Mouse (Mus musculus): ENCODE data around the gene Srd5a1.
"Not testable (repeated sequence)": the region's sequence is repeated elsewhere in the genome, so short reads cannot be mapped to it uniquely, and the experiment has no call there.

Srd5a1 gene

GRCm38 (mm10) chr13:69623843-69624242 lies 12.6 kb upstream of the Srd5a1 start:
- DNase-seq, result no peak

DNA sequence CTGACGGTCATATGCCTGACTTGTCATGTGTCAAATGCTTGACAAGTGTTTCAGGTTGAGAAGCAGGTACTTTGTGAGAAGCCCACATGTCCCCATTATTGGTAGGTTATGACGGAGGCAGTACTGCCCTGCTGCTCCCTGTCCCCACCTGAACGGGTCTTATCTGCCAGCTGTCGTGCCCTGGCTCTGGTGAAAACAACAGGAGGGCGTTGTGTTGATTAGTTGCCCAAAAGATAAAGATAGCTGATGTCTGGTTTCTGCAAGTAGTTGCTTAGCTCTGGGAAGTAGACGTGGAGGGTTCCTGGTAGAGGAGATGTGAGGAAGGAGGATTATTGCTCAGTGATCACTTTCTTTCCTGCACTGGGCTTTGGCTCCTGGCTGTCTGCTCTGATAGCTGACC lies 5.5 kb upstream of the Srd5a1 start:
- DNase-seq, result no peak

- no peak for DNase-seq
These were observed 918 bp upstream of the Srd5a1 start for GRCm38 (mm10) chr13:69612175-69612544.

- DNase-seq, result peak; percentile 70
These were observed 368 bp downstream of the Srd5a1 start for GRCm38 (mm10) chr13:69610751-69611397.

DNA sequence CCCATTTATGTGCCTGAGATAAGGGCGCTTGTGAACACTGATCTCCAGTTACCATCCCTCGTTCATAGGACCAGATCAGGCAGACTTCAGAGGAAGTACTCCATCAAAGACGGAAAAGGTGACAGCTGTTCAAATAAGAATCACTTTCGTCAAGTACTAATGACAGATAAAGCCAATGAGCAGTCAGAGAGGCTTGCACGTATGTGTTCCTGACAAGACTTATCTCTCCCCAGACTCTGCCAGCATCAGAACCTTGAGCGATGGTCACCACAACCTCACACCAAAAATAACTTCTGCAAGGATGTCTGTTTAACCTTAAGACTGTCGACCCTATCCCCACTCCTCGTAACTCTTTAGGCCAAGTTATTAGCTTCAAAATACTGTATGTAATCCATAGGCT lies 2.5 kb downstream of the Srd5a1 start:
- no peak for DNase-seq

DNA sequence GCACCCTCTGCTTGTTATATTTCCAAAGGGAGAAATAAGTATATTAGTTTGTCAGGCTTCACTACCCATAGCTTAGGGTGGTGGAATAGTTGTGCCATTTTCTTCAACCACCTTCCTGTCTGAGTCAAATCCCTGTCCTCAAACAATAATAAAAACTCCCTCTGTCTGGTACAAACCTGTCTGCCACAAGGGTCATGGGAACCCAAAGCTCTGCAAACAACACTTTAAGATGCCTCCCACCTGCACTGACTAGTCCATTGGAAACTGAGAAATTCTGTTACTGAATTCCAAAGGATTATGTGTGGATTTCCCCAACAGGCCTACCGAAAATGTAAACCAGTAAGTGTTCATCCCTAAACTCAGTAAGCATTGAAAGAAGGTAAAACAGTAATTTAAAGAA lies 6.6 kb downstream of the Srd5a1 start:
- DNase-seq, result no peak

- no peak for DNase-seq
These were observed 9.9 kb downstream of the Srd5a1 start for GRCm38 (mm10) chr13:69601321-69601720.

GRCm38 (mm10) chr13:69600863-69601262 lies 10.4 kb downstream of the Srd5a1 start:
- not testable (repeated sequence) for DNase-seq

DNA sequence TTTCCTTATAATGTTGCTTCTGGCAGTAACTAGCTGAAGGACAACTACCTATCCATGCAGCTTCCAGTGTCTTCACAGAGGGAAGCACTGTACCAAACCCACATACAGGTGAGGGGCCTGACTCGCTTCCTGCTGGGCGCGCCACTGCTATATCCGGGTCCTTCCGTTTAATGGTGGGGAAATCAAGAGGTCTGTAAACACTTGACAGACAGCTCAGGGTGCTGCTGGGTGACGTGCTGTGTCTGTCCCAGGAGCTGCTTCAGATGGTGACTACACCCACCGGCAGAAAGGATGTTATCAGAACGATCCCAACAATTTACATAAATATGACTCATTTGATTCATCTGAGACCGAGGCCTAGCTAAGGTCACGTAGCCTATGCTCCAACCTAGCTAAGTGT lies 12.4 kb downstream of the Srd5a1 start:
- DNase-seq, result no peak

DNA sequence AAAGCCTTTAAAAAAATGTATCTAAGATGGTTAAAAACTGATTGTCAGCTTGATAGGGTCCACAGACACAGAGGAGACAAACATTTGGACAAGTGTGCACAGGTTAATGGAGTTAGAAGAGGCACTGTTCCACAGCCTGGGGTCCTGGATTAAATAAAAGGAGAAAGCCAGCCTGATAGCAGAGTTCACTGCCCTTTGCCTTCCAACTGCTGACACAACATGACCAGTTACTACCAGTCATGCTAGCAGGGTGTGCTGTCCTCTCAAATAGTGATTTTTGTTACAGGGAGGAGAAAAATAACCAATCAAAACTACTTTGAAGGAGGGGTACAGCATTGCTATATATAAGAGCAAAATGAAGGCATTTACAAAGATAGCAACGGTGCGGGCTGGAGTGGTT lies 14.7 kb downstream of the Srd5a1 start:
- DNase-seq, result no peak

GRCm38 (mm10) chr13:69595911-69596310 lies 15.3 kb downstream of the Srd5a1 start:
- no peak for DNase-seq

- no peak for DNase-seq
These were observed 16.5 kb downstream of the Srd5a1 start for GRCm38 (mm10) chr13:69594577-69595256.

DNA sequence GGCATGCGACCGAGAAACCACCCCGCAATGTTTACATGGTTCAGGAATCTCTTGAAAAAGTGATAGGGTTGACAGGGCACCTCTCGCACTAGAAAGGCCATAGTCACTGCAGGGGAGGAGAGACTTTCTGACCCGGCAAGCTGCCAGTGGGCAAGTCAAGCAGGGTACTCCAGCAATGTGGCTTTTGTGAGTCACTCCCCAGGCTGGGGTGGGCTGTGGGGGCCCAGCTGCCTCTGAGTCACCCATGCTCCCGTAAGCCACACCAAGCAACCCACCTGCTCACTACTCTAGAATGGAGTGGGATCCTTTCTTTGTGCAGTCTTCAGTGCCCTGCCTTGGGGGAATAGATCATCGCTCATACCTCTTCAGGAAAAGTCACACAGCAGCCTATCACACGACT lies 17.8 kb downstream of the Srd5a1 start:
- peak; percentile 18 for DNase-seq

DNA sequence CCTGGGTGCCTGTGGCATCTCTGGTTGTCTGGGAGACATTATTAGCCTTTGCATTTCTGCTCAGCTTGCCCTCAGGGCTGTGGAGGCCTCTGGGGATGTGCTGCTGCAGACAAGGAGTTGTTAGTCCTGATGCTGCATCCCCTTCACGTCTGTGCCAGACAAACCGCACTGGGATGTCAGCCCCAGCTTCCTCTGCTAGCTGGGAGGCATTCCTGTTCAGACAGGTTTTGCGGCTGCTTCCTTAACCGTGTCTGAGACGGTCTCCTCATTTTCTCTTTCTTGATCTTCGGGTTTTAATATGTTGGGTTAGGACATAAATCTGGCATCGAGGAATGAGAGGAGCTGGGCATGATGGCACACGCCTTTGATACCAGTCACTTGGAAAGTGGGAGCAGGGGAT lies 19.0 kb downstream of the Srd5a1 start:
- DNase-seq, result no peak

GRCm38 (mm10) chr13:69591338-69591737 lies 19.9 kb downstream of the Srd5a1 start:
- no peak for DNase-seq

DNA sequence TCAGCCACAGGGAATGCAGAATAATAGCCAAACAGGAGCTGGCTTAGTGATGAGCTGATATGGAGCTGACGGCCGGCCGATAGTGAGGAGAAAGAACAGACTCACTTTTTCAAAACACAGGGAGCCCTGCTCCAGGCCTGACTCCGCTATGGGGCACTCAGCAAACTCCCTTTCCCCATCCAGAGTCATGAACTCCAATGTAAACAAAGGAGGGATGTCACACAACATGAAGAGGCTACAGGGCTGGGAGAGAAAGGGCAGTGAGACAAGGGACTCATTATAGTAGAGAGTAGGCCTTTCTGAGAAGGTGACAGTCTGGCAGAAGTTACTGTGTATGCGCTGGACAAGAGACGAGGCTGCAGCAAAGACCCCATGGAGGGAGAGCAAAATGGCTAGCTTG lies 23.0 kb downstream of the Srd5a1 start:
- no peak for DNase-seq

GRCm38 (mm10) chr13:69587849-69588248 lies 23.4 kb downstream of the Srd5a1 start:
- DNase-seq, result no peak

GRCm38 (mm10) chr13:69586337-69586736 lies 24.9 kb downstream of the Srd5a1 start:
- no peak for DNase-seq

DNA sequence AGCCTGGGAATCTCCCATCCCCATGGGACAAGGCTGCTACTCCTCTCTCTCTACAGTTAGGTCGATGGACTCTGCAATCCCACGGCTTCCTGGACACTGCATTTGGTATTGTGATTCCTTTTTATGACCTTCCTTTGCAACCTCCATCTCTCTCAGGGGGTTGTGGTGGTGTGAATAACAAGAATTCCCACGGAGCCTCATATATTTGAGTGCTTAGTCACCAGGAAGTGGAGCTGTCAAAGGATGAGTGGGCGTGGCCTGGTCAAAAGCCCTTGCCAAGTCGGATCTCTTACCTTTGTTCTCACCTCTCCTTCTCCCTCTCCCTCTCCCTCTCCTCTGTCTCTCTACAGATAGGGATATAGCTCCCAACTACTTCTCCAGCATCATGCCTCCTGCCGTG lies 25.4 kb downstream of the Srd5a1 start:
- peak; percentile 43 for DNase-seq

GRCm38 (mm10) chr13:69583591-69583990 lies 27.7 kb downstream of the Srd5a1 start:
- no peak for DNase-seq

GRCm38 (mm10) chr13:69582411-69582810 lies 28.8 kb downstream of the Srd5a1 start:
- DNase-seq, result no peak

DNA sequence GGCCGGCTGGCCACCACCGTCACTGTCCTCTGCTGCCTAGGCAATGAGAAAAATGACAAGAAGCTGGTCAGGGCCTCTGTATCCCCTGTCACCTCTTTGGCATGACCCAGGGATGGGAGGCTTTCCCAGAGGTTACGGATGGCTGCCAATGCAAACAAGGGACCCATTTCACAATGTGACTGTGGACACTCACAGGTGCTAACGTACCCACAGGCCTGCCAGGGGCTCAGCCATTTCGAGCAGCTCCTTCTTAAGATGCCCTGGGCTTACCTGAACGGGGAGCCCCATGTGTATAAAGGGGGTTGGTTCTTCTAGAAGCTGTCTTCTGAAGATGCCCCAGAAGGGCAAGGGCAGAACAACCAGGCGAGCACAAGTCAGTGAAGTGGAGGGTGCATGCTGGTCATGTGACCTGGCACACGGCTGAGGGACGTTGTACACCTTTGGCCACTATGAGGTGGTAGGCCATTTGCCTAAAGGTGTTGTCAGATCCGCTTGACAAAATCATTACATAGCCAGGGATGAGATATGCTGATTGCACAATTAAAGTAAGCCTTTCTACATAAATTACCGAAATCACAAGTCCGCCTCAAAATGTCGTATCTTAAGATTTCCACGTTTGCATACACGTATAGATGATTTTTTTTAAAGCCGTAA lies 33.9 kb downstream of the Srd5a1 start:
- DNase-seq, result no peak

- DNase-seq, result peak; percentile 30
These were observed 34.6 kb downstream of the Srd5a1 start for GRCm38 (mm10) chr13:69576676-69577075.

- no peak for DNase-seq
These were observed 38.6 kb downstream of the Srd5a1 start for GRCm38 (mm10) chr13:69572594-69572993.

All from kidney, postnatal 10 days (tissue).